Mouse (Mus musculus): ENCODE data around the gene Efnb3. TPM values are rescaled to one million over a fixed set of nuclear protein-coding genes. Genes with fewer than 3 reads are reported as not detected.
A peak's percentile ranks its signal among the peaks of the same experiment; 100 is the strongest.

Gene Efnb3
- total RNA-seq, 2 experiments from 2014 or later = 0.33 TPM; not detected in 1

- ATAC-seq (replicated peaks; ENCODE audit: poor library complexity) = no peak
Measured at GRCm38 (mm10) chr11:69584937-69585336, 24.9 kb upstream of the Efnb3 start.

DNA sequence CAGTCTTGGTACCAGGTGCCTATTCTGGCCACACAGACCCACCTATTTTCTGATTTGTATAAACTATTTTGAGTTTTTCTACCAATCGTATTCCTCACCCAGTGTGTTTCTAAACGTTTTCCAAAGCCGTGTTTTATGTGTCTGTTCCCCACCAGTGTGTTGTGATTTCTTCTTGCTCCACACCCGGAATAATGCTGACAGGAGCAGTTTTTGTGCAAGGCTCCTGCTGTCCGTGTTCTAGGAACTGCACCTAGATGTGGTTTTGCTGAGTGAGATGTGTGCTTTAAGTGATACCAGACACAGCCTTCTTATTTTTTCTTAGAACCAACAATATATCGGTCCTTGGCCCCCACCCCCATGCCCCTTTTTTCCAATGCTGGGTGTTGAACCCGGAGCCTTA lies 24.0 kb upstream of the Efnb3 start:
- no peak for ATAC-seq (replicated peaks; ENCODE audit: poor library complexity)

- no peak for ATAC-seq (replicated peaks; ENCODE audit: poor library complexity)
Measured at GRCm38 (mm10) chr11:69582230-69582805, 22.3 kb upstream of the Efnb3 start.

DNA sequence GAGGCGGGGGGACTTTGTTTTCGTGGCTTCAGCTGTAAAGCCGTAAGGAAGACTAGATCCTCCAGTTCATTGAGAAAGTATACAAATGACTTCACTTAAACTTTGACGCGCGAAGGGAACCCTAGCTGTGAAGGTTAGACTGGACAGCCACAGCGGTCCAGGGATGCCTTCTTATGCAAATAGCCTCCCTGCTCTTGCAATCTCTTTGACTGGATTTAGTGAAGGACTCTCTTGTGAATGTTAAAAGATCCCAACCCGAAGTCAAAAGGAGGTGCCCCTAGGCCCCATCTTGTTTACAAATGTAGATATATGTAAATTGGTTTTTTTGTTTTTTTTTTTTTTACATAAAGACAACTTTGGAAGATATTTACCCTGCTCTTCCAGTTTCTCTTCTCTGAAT lies 21.8 kb upstream of the Efnb3 start:
- no peak for ATAC-seq (replicated peaks; ENCODE audit: poor library complexity)

DNA sequence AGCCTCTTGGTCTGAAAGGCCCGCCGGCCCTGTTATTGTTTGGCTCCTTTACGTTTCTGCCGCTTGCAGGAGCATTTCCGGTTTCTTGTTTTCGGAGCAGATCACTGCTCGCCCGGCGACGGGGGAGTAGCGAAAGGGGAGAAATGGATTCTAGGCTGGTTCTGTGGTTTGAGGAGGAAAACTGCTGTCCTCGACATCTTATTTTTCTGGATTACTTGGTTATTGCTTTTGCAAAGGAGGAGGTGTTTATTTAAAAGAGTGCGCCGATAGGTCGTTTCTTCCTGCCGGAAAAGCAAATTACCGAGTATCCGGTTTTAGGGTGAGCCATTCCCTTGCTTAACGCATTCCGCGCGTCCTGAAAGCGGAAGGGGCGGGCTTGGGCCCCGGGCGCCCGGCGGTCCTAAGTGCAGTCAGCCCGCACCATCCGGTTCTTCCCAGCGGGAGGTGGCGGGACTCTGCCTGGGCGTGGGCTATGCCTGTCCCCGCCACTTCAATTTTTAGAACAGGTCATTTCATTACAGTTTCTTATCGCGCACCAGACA lies 21.2 kb upstream of the Efnb3 start:
- peak; percentile 54 for ATAC-seq (replicated peaks; ENCODE audit: poor library complexity)

- no peak for ATAC-seq (replicated peaks; ENCODE audit: poor library complexity)
Measured at GRCm38 (mm10) chr11:69580572-69581146, 20.7 kb upstream of the Efnb3 start.

DNA sequence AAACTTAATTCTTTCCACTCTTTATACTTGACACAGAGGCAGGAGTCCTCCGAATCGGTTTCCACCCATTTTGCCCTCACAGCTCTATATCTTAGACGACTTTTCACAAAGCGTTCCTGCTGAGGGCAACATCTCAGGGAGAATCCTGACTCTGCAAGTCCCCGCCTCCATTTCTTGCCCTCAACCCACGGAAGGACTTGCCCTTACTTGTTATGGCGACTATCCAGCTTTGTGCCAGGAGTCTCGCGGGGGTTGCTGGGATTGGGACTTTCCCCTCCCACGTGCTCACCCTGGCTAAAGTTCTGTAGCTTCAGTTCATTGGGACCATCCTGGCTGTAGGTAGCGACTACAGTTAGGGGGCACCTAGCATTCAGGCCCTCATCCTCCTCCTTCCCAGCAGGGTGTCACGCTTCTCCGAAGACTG lies 20.1 kb upstream of the Efnb3 start, which contains the start of the genes Wrap53 and Trp53:
TSS of gene Wrap53 (minus strand) at position 165 of the 424 bp plus-strand sequence.
TSS of gene Trp53 (plus strand) at position 269 of the 424 bp plus-strand sequence.
- peak; percentile 57 for ATAC-seq (replicated peaks; ENCODE audit: poor library complexity)

GRCm38 (mm10) chr11:69579128-69580017 lies 19.4 kb upstream of the Efnb3 start:
- ATAC-seq (replicated peaks; ENCODE audit: poor library complexity) = peak; percentile 73

DNA sequence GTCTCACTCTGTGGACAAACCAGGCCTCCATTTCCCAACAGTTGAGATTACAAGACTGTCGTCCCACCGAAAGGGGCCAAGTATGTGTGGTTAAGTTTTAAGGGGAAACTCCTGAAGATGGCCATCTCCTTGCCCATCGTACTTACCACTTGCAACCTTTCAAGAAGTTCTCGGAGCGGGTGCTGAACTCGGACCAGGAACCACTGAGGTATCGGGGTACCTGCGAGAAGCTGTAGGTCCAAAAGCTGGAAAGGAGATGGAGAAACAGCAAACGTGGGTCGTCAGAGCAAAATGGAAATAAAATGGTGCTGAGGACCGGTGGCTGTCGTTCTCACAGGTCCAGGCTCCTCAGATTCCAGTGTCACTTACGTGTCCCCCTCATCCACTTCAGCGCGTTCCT lies 18.3 kb upstream of the Efnb3 start:
- ATAC-seq (replicated peaks; ENCODE audit: poor library complexity) = no peak

DNA sequence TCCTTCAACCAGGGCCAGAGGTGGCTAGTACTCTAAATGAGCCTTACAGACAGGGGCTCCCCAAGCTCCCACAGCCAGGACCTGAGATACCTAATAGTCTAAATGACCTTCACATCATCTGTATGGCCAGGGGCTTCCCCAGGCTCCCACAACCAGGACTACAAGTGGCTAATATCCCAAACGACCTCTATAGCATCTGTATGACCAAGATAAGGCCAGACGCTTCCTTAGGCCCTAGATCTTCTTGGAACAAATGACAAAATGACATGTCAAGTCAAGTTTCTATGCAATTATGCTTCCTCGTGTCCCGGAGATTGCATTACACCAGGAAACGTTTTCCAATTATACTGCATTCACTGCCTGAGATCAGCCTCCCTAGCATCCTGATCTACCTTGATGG lies 16.3 kb upstream of the Efnb3 start:
- no peak for ATAC-seq (replicated peaks; ENCODE audit: poor library complexity)

- ATAC-seq (replicated peaks; ENCODE audit: poor library complexity) = peak; percentile 37
Measured at GRCm38 (mm10) chr11:69575220-69575619, 15.2 kb upstream of the Efnb3 start.

DNA sequence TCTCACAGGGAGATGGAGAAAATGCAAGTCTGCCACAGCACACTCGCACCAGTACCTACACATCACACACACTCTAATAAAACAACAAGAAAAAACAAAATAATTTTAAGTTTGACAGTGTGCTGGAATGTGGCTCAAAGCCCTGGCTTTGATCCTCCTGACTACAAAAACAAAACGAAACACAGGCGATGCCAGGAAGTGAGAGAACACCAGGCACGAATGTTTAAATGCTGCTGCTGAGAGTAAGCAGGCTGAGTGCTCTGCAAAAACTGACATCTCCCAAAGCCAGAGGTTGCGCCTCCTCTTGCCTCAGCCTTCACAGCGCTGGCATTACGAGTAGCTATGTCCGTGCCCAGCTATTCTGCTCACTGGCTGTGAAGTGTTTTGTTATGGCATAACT lies 5.1 kb upstream of the Efnb3 start:
- no peak for ATAC-seq (replicated peaks; ENCODE audit: poor library complexity)

DNA sequence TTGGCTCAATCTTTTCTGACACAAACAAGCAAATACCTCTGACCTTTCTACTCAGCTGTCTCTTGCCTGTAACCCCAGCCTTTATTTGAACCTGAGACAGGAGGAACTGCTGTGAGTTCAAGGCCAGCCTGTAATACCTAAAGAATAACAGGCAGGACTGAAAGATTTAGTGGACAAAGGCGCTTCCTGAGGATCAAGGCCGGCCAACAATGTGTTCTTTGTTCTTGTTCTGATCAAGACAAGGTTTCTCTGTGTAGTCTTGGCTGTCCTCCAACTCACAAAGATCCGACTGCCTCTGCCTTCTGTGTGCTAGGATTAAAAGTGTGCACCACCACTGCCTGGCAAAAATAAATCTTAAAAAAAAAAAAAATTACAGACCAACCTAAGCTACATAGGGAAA lies 4.4 kb upstream of the Efnb3 start:
- ATAC-seq (replicated peaks; ENCODE audit: poor library complexity) = no peak

DNA sequence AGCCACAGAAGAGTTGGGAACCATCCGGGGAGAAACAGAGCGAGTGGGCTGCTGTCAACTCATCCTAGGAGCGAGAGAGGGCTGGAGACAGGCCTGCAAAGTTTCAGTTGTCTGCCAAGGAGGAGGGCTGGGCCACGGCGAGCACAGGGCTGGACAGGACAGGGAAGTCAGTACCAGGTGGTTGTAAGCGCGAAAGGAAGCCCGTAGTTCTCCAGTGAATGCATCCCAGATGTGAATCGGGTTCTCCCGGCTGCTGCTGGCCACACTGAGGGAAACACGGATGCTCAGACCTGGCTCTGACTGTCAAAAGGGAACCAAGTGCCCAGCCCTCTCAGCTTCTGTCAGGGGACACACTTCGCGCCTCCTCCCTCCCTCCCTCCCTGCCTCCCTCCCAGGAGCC lies 3.4 kb upstream of the Efnb3 start:
- ATAC-seq (replicated peaks; ENCODE audit: poor library complexity) = no peak

DNA sequence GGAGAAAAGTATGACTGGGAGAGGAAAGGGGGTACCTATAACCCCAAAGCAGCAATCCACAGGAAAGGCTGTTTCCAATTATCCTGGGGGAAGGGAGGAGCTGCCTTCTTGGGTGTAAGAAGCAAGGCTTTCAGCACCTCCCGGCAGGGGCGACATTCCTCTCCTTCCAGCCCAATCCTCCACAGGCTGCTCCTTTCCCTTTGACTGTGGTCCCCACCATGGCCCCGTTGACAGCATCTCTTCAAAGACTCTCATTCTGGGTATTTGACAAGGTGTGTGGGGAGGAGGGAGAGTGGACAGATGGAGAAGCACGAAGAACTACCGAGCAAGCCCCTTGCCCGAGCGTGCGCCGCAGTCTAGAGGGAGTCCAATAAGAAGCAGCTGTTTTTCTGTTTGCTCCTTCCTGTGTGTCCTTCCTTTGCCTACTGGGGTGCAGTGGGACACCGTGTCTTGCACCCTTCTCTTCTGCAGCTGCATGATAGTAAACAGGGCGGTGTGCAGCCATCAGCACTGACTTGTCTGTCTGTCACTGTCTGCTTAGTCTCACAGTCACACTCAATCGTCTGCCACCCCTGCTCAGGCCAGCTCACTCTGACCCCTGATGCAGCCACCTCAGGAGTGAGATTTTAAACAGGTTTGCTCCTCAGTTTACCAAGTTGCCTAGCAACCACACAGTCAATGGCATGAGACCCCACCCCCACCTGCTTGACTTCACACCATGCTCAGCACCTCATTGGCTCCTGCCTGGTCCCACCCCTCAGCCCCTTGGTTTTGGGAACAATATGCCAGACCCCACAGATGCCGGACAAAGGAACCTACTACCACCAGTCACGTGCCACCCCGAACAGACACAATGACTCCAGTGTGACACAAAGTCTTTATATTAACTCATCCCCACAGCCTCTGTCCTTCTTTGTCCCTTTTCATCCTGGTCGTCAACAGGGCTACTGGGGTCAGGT lies 1.2 kb upstream of the Efnb3 start:
- ATAC-seq (replicated peaks; ENCODE audit: poor library complexity) = no peak

DNA sequence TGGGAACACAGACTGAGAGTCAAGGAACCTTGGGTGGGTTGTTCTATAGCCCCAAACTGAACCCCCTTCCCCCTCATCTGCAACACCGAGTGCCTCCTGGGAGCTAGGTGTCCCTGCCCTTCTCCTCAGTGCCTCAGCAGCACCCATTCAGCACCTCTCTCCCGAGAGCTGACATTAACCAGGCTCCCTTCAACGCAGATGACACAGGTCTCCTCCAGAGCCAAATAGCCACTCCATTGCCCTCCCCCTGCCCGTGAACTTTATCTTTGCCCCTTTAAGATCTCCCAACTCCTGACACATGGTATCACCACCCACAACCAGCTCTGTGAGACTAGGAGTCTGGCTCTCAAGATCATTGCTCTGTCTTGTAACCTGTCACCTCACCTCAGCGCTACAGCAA lies 822 bp downstream of the Efnb3 start:
- ATAC-seq (replicated peaks; ENCODE audit: poor library complexity) = no peak

GRCm38 (mm10) chr11:69558756-69559155 lies 1.2 kb downstream of the Efnb3 start:
- ATAC-seq (replicated peaks; ENCODE audit: poor library complexity) = peak; percentile 28; the same call in 1 of the 2 replicates

DNA sequence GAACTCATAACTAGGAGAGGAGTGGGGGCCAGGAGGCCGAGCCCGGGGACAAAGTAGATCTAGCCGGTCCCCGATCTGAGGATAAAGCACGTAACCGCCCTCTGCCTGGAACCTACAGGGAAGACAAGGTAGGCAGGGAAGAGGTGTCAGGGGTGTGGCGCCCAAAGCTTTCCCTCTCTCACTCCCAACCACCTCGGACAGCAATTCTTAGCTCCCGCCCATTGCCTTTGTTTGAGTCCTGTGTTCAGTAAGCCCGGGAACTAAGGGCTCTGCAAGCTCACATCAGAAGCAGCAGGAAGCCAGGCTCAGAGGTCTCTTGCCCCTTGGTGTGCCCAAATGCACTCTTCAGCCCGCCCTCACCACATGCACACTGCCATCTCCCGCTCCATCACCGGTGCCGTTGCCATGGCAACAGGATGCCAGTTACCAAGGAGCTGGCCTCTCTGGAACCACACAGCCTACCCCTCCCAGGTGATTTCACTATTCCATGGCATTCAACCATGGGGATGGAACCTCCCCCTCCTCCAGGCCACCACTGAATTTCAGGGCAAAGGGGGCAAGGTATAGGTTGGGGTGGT lies 2.5 kb downstream of the Efnb3 start:
- no peak for ATAC-seq (replicated peaks; ENCODE audit: poor library complexity)

DNA sequence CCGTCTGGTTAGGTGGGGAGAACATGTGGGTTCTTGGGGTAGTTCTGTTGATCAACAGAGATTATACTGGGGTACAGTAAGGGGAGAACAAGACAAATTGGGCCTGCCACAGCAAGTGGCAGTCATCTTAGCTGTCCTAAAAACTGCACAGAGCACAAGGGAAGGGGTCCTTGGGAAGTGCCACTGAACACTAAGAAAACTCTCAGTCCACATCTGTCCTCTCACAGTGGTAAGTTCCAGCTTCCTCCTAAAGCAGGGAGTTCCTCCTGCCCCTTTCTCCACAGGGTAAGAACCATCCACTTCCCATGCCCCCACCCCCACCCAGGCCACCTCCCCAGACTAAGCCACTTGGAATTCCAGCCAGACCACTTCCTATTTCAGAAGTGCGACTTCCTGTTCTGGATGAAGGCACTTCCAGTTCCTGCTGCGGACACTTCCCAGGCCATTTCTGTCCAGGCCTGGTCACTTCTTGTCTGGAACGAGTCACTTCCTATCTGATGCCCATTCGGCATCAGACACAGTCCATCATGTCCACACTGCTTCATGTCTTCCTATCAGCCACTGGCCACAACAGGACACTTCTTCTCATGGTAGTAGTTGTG lies 5.4 kb downstream of the Efnb3 start:
- no peak for ATAC-seq (replicated peaks; ENCODE audit: poor library complexity)

DNA sequence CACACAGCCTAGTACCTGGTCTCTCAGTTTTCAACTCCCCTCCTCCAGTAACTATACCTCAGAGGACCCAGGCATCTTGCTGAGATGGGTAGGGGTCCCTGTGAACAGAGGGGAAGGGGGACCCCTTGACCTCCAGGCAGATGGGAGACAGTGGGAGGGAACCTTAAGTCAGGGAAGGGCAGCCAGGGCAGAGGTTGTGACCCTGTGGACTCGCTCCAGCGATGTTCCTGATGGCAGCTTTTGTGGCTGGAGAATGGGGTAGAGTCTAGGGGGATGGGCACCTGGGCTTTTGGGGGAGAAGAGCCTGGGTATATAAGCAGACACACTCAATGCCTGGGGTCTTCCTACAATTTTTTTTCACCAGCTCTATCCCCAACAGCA lies 6.7 kb downstream of the Efnb3 start:
- ATAC-seq (replicated peaks; ENCODE audit: poor library complexity) = no peak

All from megakaryocyte progenitor cell, adult 5-6 weeks (primary cell).